Mouse (Mus musculus) testis, adult 2 months (tissue): ENCODE data around the gene Cfap45. TPM values are rescaled to one million over a fixed set of nuclear protein-coding genes. Genes with fewer than 3 reads are reported as not detected.
A peak's percentile ranks its signal among the peaks of the same experiment; 100 is the strongest.

Experiments used
- H3K27ac ChIP-seq: fragments of 200-500 bp; 2 replicates; pipeline ENCODE4 v1.5.1; 2012; ENCODE audit warnings: low read depth, low read length; ENCODE audit not compliant: control insufficient read depth, insufficient read depth
- H3K27me3 ChIP-seq: fragments of 200-500 bp; 2 replicates; pipeline ENCODE4 v1.6.1; 2012; ENCODE audit warnings: mild to moderate bottlenecking, low read length, moderate library complexity; ENCODE audit not compliant: control insufficient read depth, insufficient read depth
- H3K36me3 ChIP-seq: fragments of 200-500 bp; 2 replicates; pipeline ENCODE4 v1.6.1; 2012; ENCODE audit warnings: mild to moderate bottlenecking, low read length; ENCODE audit not compliant: control insufficient read depth, insufficient read depth
- H3K4me1 ChIP-seq: fragments of 200-500 bp; 2 replicates; pipeline ENCODE4 v1.6.1; 2012; ENCODE audit warnings: low read length; ENCODE audit not compliant: control insufficient read depth, insufficient read depth
- H3K4me3 ChIP-seq: fragments of 200-500 bp; 2 replicates; pipeline ENCODE4 v1.5.1; 2012; ENCODE audit warnings: low read depth, mild to moderate bottlenecking, low read length, moderate library complexity, mixed read lengths; ENCODE audit not compliant: control insufficient read depth
- CTCF ChIP-seq: fragments of 200-500 bp; IDR thresholded peaks from 2 replicates; pipeline ENCODE4 v1.5.1; 2012; ENCODE audit warnings: low read depth, mild to moderate bottlenecking, inconsistent platforms, low read length, moderate library complexity; ENCODE audit not compliant: control insufficient read depth, insufficient read depth, insufficient replicate concordance
- POLR2A ChIP-seq: fragments of 200-500 bp; IDR thresholded peaks from 2 replicates; pipeline ENCODE4 v1.6.1; 2012; ENCODE audit warnings: low read depth, mild to moderate bottlenecking, inconsistent platforms, low read length, moderate library complexity; ENCODE audit not compliant: control insufficient read depth
- polyA plus RNA-seq: library from polyadenylated mRNA; depleted of rRNA; stranded (reverse); fragments of >200 nt; gene quantifications from 2 replicates; pipeline ENCODE4 v1.2.3, GENCODE M21; 2012

Gene Cfap45
- polyA plus RNA-seq, 1 experiment, result 305 TPM

DNA sequence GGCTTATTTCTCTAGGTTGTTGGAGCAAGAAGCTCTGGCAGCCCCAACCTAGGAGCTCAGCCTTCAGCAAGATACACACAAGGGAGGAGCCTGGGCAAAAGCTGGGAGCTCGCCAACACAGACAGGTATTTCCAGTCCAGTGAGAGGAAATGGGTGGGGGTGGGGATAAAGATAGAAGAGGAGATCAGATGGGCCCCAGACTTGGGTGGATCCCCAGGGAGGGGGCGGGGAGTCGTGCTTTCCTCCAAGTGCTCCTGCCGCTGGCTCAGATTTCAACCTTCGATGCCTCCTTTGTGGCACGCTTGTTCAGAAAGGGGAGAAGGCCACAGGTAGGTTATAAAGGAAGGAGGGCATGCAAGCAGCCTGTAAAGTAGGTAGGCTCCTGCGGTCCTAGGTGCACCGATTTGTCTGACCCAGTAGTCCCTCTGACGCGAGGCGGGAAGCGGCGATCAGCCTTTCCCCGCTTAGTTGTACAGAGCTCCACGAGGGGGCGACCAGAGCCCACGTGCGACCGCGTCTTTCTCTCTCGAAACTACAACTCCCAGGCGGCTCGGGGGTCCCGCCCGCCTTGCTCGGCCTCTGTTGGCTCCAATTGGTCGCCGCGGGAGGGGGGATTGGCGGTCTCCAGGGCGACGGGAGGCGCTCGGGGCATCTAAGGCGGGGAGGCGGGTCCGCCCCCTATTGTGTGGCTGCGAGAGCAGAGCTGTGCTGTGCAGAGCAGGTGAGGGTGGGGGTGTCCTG, 38.9 kb upstream of the Cfap45 start, which contains the start of gene Igsf9:
TSS of gene Igsf9 (plus strand) at position 249 of the 741 bp plus-strand sequence.
- Histone ChIP-seq H3K27me3 (peaks cover 2% of the 10 kb centered on the region), H3K4me1 (peaks cover 6% of the 10 kb centered on the region), H3K36me3 (no peaks in the 10 kb centered on the region), H3K4me3 (peak within 1 kb of the TSS; percentile 76), H3K27ac (no peak within 1 kb of the TSS)
- no peak for TF ChIP-seq CTCF
- TF ChIP-seq POLR2A, result no peak

DNA sequence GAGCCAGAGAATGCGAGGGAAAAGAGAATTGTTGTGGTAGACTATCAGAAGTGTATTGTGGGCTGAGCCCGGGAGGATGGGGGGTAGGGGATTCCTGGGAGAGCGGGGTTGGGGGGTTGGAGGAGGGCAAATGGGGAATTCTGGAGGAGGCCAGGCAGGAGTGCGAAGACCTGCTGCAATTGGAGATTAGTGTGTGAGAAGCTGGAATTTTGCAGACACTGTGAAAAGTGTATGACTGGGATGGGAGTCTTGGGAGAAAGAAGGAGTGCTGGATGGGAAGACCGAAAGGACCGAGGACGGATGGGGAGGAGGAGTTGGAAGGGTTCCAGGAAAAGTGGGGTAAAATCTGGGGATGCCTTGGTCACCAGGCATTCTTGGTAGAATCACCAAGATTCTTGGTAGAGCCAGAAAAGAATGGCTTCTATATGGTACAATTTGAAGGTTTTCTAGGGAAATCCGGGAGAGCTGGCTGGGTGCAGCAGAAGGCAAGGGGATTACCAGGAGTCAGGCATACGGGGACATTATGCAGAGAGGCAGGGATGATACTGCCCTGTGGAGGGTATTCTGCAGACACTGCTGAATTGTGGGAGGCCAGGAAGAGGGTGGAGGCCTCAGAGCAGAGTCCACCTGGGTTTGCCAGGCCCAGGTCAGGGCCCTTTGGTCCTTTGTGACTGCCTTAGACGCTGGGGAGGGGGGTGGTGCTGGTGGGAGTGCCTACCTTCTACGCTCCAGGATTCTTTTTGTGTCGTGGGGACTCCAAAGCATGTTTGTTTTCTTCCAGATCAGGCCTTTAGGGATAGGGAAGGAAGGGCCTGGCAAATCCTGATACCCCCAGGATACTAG, 37.9 kb upstream of the Cfap45 start:
- Histone ChIP-seq H3K4me1 (peaks cover 6% of the 10 kb centered on the region), H3K36me3 (no peaks in the 10 kb centered on the region), H3K27me3 (peaks cover 2% of the 10 kb centered on the region), H3K4me3 (peak overlapping the region; percentile 76), H3K27ac (no peak overlapping the region)
- no peak for TF ChIP-seq CTCF
- TF ChIP-seq POLR2A, result no peak

DNA sequence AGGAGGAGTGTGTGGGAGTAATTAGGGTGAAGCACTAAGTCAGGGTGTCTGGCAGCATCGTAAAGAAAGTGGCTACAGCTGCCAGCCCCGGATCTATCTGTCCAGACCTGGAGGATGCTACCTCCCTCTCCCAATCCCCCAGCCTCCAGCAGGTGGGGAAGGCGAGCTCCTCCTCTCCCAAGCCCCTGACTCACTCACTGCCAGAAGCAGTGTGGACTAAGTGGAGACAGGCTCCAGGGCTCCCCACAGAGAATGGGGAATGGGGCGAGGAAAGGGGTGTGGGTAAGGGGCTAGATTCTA, 37.3 kb upstream of the Cfap45 start:
- peaks cover 6% of the 10 kb centered on the region for H3K4me1 ChIP-seq
- TF ChIP-seq CTCF (no peak), POLR2A (no peak)

DNA sequence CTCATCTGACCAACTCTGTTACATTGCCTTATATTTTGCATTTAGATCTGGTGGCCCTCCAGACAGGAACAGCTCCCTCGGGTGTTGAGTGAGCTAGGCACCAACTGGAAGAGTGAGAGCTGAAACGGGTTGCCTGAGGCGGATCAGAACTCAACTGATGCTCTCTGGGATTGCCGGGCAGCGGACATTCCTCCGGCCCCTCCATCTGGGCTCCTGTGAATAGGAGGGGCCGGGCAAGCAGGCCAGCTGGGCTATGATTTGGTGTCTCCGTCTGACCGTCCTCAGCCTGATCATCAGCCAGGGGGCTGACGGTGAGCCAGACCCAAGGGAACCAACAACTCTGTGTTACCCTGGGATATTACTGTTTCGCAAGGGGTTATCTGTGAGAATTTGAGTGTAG, 36.4 kb upstream of the Cfap45 start:
- TF ChIP-seq CTCF (no peak), POLR2A (no peak)
- Histone ChIP-seq H3K36me3 (no peaks in the 10 kb centered on the region), H3K4me1 (peaks cover 6% of the 10 kb centered on the region), H3K27ac (no peak overlapping the region), H3K4me3 (peak overlapping the region; percentile 76), H3K27me3 (peaks cover 2% of the 10 kb centered on the region)

More for the DNA sequence above, 37.3 kb upstream of the Cfap45 start:
- Histone ChIP-seq H3K27ac (no peak overlapping the region), H3K4me3 (peak overlapping the region; percentile 76), H3K27me3 (peaks cover 2% of the 10 kb centered on the region), H3K36me3 (no peaks in the 10 kb centered on the region)

DNA sequence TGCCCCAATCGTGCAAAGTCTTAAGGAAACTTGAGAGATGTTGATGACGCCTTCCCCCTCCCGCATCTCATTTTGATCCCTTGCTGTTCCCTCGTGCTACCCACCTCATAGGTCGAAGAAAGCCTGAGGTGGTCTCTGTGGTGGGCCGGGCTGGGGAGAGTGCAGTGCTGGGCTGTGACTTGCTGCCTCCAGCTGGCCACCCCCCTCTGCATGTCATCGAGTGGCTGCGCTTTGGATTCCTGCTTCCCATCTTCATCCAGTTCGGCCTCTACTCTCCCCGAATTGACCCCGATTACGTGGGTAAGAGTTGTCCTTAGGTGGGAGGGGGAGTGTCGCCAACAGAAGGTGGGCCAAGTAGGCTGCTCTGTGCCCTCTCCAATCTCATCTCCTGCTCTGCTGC, 35.9 kb upstream of the Cfap45 start:
- Histone ChIP-seq H3K27ac (no peak overlapping the region), H3K4me3 (peak overlapping the region; percentile 76), H3K4me1 (peaks cover 6% of the 10 kb centered on the region), H3K36me3 (no peaks in the 10 kb centered on the region), H3K27me3 (peaks cover 2% of the 10 kb centered on the region)
- TF ChIP-seq CTCF (no peak), POLR2A (no peak)

DNA sequence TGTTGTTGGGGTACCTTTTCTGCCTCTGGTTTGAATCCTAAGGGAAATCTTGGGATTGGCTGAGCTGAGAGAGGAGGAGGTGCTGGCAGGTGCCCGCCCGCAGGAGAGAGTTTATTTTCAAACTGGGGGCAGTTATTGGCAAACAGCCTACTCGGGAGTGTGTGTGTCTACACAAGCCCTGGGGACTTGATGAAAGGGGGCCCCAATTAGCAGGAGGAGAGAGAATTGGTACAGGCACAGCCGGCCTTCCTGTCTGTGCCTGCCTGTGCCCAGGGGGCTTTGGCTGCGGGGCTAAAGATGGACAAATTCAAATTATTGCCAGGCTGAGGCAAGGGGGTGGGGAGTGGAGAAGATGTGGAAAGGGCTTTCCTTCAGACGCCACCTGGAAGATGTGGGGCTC, 34.8 kb upstream of the Cfap45 start:
- H3K4me1 ChIP-seq, result peaks cover 13% of the 10 kb centered on the region
- peak overlapping the region; percentile 5; the same call in 1 of the 2 replicates for H3K27ac ChIP-seq
- peak overlapping the region; percentile 76 for H3K4me3 ChIP-seq

DNA sequence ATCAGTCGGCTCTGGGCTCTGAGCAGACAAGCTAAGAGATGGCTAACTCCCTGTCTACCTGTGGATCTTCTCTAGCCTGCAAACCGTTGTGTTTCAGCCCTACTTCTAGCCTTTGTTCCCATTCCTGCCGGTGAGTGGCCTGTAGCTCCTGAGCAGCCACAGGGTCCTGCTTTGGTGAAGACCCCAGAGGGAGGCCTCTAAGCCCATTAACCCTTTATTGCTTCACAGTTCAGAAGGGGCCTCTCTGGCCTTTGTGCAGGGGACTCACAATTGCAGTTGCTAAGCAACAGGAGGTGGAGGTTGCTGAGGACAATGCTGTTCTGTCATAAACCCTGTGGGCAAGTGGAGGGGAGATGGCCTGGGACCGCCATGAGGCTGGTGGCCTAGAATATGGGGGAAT, 34.4 kb upstream of the Cfap45 start:
- Histone ChIP-seq H3K27me3 (peaks cover 2% of the 10 kb centered on the region), H3K4me1 (peaks cover 13% of the 10 kb centered on the region), H3K36me3 (no peaks in the 10 kb centered on the region), H3K27ac (peak overlapping the region; percentile 5; the same call in 1 of the 2 replicates), H3K4me3 (peak overlapping the region; percentile 76)
- no peak for TF ChIP-seq CTCF
- TF ChIP-seq POLR2A, result no peak

More for the DNA sequence above, 34.8 kb upstream of the Cfap45 start:
- TF ChIP-seq POLR2A (no peak), CTCF (no peak)
- peaks cover 2% of the 10 kb centered on the region for H3K27me3 ChIP-seq
- H3K36me3 ChIP-seq, result no peaks in the 10 kb centered on the region
